Mouse (Mus musculus): Measurements from ENCODE around the gene Ctu1. TPM values are rescaled to one million over a fixed set of nuclear protein-coding genes. Genes with fewer than 3 reads are reported as not detected.
"Not testable (repeated sequence)": the region's sequence is repeated elsewhere in the genome, so short reads cannot be mapped to it uniquely, and the experiment has no call there.

Ctu1 gene
- polyA plus RNA-seq, 1 experiment from 2014 or later, result 16.6 TPM

DNA sequence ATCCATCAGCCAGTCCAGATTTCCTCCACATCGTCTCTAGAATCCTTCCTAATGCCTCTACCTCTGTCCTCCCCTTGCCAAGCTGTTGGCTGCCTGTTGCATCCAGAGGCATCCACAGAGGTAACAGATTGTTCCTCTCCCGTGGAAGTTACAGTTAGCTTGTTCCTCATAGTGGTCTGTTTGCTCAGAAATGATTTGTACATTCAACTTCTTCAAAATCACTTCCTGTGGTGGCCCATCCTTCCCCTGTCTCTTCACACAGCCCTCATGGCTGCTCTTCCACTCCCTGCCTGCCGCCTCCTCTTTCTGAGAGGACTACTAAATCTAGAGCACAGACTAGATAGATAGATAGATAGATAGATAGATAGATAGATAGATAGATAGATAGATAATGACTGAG, 17.3 kb upstream of the Ctu1 start:
- Histone ChIP-seq H3K4me1 (no peaks in the 10 kb centered on the region), H3K9me3 (no peaks in the 10 kb centered on the region; the same call in 1 of the 2 replicates), H3K4me2 (replicated peaks) (no peak overlapping the region), H3K36me3 (no peaks in the 10 kb centered on the region), H3K27me3 (no peaks in the 10 kb centered on the region), H3K27ac (no peak overlapping the region), H3K9ac (no peak overlapping the region), H3K4me3 (no peak overlapping the region)
- ATAC-seq (ENCODE audit: insufficient number of reproducible peaks, insufficient read depth, low FRiP score, low TSS enrichment), result no peak
- WGBS, result 71% methylated on average over 3 of the region's 3 CpGs

DNA sequence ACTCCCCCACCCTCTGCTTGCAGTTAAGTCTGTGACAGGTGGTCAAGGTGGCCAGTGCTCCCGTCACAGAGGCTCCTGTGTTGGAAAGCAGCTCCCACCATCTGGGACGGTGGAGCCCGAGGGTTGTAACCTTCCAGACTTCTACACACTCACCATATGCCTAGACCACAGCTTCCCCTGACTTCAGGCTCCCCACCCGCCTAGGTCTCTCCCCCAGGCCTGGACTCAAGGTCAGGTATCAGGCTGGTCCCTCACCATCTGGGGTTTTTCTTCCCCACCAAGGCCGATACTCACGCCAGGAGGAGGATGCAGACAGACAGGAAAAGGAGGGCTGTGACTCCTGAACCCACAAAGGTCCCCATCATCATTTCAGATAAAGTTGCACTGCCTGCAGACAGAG, 15.6 kb upstream of the Ctu1 start:
- Histone ChIP-seq H3K4me1 (no peaks in the 10 kb centered on the region), H3K4me2 (replicated peaks) (no peak overlapping the region), H3K9ac (no peak overlapping the region), H3K27ac (no peak overlapping the region), H3K36me3 (no peaks in the 10 kb centered on the region), H3K27me3 (no peaks in the 10 kb centered on the region; the same call in 1 of the 2 replicates), H3K4me3 (no peak overlapping the region), H3K9me3 (no peaks in the 10 kb centered on the region)
- ATAC-seq (ENCODE audit: insufficient number of reproducible peaks, insufficient read depth, low FRiP score, low TSS enrichment), result no peak
- WGBS, result 68% methylated on average over 6 of the region's 6 CpGs

DNA sequence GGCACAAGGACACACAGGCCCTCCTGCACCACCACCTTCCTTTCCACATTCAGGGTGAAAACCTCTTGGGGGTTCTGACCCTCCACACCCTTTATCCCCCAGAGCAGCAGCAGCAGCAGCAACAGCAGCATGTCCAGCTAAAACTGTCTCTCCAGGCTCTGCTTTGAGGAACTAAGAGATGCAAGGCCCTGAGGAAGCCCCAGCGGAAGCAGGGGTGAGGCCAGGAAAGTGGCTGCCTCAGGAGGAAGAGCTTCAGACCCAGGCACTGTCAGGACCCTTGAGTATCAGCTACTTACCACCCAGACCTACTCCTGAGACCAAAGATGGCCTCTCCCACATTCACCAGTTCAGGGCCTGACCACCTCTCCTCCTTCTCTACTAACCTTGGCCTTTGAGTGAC, 11.8 kb upstream of the Ctu1 start, which contains the start of gene Siglece:
Gene Siglece (minus strand): TSS at position 160 of the 400 bp plus-strand sequence.
- H3K27me3 ChIP-seq, result no peaks in the 10 kb centered on the region; the same call in 1 of the 2 replicates
- 60% methylated on average over 1 of the region's 1 CpGs for WGBS
- H3K4me2 ChIP-seq (replicated peaks), result no peak within 1 kb of the TSS
- H3K36me3 ChIP-seq, result no peaks in the 10 kb centered on the region
- no peaks in the 10 kb centered on the region for H3K4me1 ChIP-seq
- no peak within 1 kb of the TSS for H3K27ac ChIP-seq
- no peak within 1 kb of the TSS for H3K4me3 ChIP-seq
- H3K9ac ChIP-seq, result no peak within 1 kb of the TSS
- no peak for ATAC-seq (ENCODE audit: insufficient number of reproducible peaks, insufficient read depth, low FRiP score, low TSS enrichment)
- no peaks in the 10 kb centered on the region for H3K9me3 ChIP-seq

DNA sequence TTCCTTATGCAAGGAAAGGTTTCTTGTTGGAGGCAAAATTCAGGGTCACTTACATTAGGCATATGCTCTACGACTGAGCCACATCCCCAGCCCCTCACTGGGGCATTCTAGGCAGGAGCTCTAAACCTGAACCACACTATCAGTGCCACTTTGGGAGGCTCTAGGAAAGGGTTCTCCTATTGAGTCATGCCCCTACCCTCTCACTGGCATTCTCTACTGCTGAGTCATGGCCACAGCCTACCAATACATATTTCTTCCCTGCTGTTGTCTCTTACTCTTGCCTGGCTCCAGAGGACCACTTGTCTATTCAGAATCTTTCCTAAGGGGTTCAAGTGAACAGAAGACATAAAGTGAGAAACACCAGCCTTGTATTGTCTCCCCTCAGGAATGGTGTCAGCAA, 9.0 kb upstream of the Ctu1 start:
- Histone ChIP-seq H3K4me3 (no peak overlapping the region), H3K4me1 (no peaks in the 10 kb centered on the region), H3K27ac (no peak overlapping the region), H3K9ac (no peak overlapping the region), H3K4me2 (replicated peaks) (no peak overlapping the region), H3K9me3 (no peaks in the 10 kb centered on the region), H3K27me3 (no peaks in the 10 kb centered on the region; the same call in 1 of the 2 replicates), H3K36me3 (no peaks in the 10 kb centered on the region)
- ATAC-seq (ENCODE audit: insufficient number of reproducible peaks, insufficient read depth, low FRiP score, low TSS enrichment), result no peak
- whole genome bisulfite sequencing, result 87% methylated on average over 1 of the region's 1 CpGs

DNA sequence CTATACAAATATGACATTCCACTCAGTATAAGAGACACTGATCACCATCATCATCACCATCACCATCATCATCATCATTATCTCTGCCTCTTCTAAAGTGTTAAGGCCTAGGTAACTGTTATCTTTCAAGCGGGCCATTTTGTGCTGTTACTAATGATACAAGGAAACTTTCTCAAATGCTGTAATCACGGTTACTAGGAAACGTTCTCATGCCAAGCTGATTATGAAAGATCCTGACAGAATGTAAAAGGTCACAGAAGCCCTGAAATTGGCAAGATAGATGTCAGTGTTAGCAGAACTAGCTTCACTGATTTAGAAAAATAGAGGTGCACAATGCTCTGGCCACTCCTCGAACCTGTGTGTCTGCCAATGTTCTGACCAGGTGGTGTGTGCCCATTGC, 4.6 kb upstream of the Ctu1 start:
- ATAC-seq (ENCODE audit: insufficient number of reproducible peaks, insufficient read depth, low FRiP score, low TSS enrichment); H3K4me1 ChIP-seq: not testable (repeated sequence)

DNA sequence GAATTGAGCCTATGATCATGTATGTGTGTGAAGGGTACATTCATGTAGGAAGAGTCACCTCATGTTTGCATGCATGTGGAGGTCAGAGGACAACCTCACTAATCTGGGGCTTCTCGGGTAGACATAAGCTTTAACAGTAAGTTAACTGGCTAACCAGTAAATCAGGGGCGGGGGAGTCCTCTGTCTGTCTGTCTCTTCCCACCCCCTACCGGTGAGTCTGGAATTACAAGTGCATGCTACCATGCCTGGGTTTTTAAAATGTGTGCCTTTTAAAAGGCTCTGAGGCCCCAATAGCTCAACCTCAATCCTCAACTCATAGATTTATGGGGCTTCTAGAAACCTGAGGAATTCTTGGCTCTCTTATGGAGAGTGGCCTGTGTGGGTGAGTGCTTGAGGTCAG, 3.2 kb upstream of the Ctu1 start:
- Histone ChIP-seq H3K9ac (no peak overlapping the region), H3K4me2 (replicated peaks) (no peak overlapping the region), H3K36me3 (no peaks in the 10 kb centered on the region), H3K4me1 (peaks cover 6% of the 10 kb centered on the region; the same call in 1 of the 2 replicates), H3K27ac (no peak overlapping the region), H3K9me3 (no peaks in the 10 kb centered on the region), H3K4me3 (no peak overlapping the region), H3K27me3 (no peaks in the 10 kb centered on the region)
- 23% methylated on average over 3 of the region's 3 CpGs for whole genome bisulfite sequencing
- no peak for ATAC-seq (ENCODE audit: insufficient number of reproducible peaks, insufficient read depth, low FRiP score, low TSS enrichment)

More for the DNA sequence above, 4.6 kb upstream of the Ctu1 start:
- H3K4me3 ChIP-seq; H3K9ac ChIP-seq; H3K27ac ChIP-seq; H3K27me3 ChIP-seq; H3K36me3 ChIP-seq; H3K4me2 ChIP-seq (replicated peaks); H3K9me3 ChIP-seq: not testable (repeated sequence)
- 92% methylated on average over 4 of the region's 4 CpGs for WGBS

DNA sequence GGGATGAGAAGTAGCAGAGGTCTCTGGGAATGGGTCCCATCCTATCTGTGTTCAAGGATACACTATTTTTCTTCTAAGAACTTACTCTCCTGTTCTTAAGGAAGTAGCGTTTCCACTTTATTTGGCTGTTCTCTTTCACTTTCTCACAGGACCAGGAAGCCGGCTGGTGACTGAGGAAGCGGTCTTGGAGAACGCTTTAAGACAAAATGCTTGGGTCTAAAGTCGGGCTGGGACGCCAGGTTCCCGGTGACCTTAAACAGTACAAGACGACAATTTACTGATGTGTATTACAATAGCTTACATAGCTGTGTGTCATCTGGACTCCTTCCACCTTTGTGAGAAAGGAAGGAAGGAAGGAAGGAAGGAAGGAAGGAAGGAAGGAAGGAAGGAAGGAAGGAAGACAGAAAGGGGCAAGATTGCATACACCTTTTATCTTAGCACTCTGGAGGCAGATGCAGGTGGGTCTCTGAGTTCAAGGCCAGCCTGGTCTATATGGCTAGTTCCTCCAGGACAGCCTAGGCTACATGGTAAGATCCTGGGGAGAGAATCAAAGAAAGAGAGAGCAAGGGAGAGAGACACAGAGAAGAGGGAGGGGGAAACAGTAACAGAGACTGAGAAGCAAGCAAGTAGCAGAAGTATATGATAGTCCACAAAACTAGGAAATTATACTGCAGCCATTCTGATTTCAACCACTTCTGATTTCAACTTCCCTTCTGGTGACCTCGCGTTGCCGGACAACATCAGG, 580 bp upstream of the Ctu1 start:
- Histone ChIP-seq H3K9me3 (no peaks in the 10 kb centered on the region), H3K4me3 (peak overlapping the region; percentile 60), H3K4me1 (peaks cover 6% of the 10 kb centered on the region; the same call in 1 of the 2 replicates), H3K27ac (no peak overlapping the region), H3K27me3 (no peaks in the 10 kb centered on the region), H3K4me2 (replicated peaks) (peak overlapping the region; percentile 67), H3K9ac (no peak overlapping the region; the same call in 1 of the 2 replicates), H3K36me3 (peaks cover 14% of the 10 kb centered on the region)
- ATAC-seq (ENCODE audit: insufficient number of reproducible peaks, insufficient read depth, low FRiP score, low TSS enrichment), result peak; percentile 12; the same call in 1 of the 2 replicates
- WGBS, result 69% methylated on average over 11 of the region's 11 CpGs

DNA sequence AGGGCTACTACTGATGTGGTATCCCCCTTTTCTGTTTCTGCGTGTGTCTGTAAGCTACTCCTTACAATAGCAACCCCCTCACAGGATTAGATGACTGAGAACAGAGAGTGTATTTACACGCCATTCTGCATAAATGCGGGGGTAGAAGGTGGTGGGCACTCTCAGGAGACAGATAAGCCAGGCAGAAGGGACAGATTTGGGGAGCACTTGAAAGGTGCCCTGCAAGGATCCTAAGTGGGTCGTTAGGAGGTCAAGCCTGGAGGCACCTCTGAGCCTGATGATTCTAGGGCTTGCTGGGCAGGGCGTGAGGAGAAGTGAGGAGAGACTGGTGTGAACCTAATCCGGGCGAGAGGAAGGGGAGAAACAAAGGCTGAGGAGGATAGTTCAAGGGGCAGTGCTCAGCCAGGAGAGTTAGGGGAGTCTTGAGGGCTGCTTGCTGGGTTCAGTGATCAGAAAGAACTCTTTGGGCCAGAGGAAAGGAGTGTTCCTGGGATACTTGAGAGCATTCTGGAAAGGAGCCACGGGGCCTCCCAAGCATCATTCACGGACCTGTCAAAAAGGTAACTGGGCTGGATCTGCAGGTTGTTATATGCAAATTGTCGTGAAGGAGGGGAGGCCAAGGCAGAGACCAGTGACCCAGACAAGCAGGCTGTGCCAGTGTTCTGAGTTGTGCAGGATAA, 905 bp downstream of the Ctu1 start:
- peak overlapping the region; percentile 67 for H3K4me2 ChIP-seq (replicated peaks)
- no peaks in the 10 kb centered on the region; the same call in 1 of the 2 replicates for H3K9me3 ChIP-seq
- H3K36me3 ChIP-seq, result peaks cover 29% of the 10 kb centered on the region
- H3K4me1 ChIP-seq, result peaks cover 6% of the 10 kb centered on the region; the same call in 1 of the 2 replicates
- H3K4me3 ChIP-seq, result peak overlapping the region; percentile 60
- 11% methylated on average over 10 of the region's 10 CpGs for WGBS
- ATAC-seq (ENCODE audit: insufficient number of reproducible peaks, insufficient read depth, low FRiP score, low TSS enrichment), result no peak
- peak overlapping the region; percentile 63 for H3K9ac ChIP-seq
- no peaks in the 10 kb centered on the region for H3K27me3 ChIP-seq
- H3K27ac ChIP-seq, result 0 out of 2 replicates have a peak overlapping the region, but pooled peaks have one; percentile 9

DNA sequence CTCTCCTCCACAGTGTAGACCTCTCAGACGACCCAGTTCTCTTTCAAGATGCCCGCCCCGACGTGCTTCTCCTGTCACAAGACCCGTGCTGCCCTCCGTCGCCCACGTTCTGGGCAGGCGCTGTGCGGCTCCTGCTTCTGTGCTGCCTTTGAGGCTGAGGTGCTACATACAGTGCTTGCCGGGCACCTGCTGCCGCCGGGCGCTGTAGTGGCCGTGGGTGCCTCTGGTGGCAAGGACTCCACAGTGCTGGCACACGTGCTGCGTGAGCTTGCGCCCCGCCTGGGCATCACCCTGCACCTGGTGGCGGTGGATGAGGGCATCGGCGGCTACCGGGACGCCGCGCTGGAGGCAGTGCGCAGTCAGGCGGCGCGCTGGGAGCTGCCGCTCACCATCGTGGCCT, 3.3 kb downstream of the Ctu1 start:
- no peak overlapping the region for H3K27ac ChIP-seq
- ATAC-seq (ENCODE audit: insufficient number of reproducible peaks, insufficient read depth, low FRiP score, low TSS enrichment), result no peak
- H3K9ac ChIP-seq, result no peak overlapping the region
- peaks cover 6% of the 10 kb centered on the region; the same call in 1 of the 2 replicates for H3K4me1 ChIP-seq
- H3K27me3 ChIP-seq, result no peaks in the 10 kb centered on the region
- peaks cover 40% of the 10 kb centered on the region for H3K36me3 ChIP-seq
- H3K9me3 ChIP-seq, result no peaks in the 10 kb centered on the region; the same call in 1 of the 2 replicates
- no peak overlapping the region for H3K4me2 ChIP-seq (replicated peaks)
- H3K4me3 ChIP-seq, result no peak overlapping the region
- 92% methylated on average over 32 of the region's 32 CpGs for WGBS

DNA sequence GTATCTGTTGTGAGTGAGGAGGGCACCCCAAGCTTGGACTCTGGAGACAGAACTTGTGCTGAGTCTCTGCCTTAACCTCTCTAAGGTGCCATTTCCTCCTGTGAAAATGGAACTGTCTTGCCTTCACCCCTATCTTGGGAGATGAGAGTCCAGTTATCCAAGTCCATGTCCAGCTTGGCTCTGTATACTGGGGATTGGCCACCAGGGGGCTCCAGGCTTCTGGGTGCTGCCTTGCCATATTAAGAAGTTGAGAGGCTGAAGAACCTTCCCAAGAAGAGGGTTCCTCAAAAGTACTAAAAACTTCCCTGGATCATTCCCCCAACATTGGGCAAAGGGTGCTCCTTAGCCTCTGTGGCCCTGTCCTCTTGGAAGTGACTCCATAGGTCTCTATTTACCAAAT, 6.7 kb downstream of the Ctu1 start:
- ATAC-seq (ENCODE audit: insufficient number of reproducible peaks, insufficient read depth, low FRiP score, low TSS enrichment), result no peak
- no peak overlapping the region for H3K9ac ChIP-seq
- H3K4me1 ChIP-seq, result no peaks in the 10 kb centered on the region

DNA sequence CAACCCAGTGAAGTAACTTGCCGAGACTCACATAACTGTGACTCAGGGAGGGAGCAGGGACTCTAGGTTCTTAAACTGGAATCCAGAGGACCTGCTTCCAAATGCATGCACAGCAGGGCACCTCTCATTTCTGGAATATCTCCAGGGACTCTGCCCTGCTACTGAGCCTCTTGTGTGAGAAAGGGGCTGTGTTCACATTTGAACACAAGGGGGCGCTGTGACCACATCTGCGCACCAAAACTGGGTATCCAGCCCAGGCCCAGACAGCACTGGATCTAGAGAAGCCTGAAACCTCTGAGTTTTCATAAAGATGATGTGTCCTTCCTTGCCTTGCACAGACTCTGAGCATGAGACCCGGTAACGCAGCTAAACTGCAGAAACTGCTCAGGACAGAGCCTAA, 9.1 kb downstream of the Ctu1 start:
- H3K27me3 ChIP-seq, result peaks cover 3% of the 10 kb centered on the region; the same call in 1 of the 2 replicates
- peaks cover 28% of the 10 kb centered on the region for H3K36me3 ChIP-seq
- no peak overlapping the region for H3K4me3 ChIP-seq
- WGBS, result 17% methylated on average over 5 of the region's 5 CpGs
- ATAC-seq (ENCODE audit: insufficient number of reproducible peaks, insufficient read depth, low FRiP score, low TSS enrichment), result no peak
- no peaks in the 10 kb centered on the region; the same call in 1 of the 2 replicates for H3K9me3 ChIP-seq
- H3K27ac ChIP-seq, result no peak overlapping the region
- H3K9ac ChIP-seq, result no peak overlapping the region
- H3K4me2 ChIP-seq (replicated peaks), result no peak overlapping the region
- H3K4me1 ChIP-seq, result no peaks in the 10 kb centered on the region

More for the DNA sequence above, 6.7 kb downstream of the Ctu1 start:
- Histone ChIP-seq H3K4me2 (replicated peaks) (no peak overlapping the region), H3K36me3 (peaks cover 40% of the 10 kb centered on the region), H3K27ac (no peak overlapping the region), H3K27me3 (peaks cover 3% of the 10 kb centered on the region; the same call in 1 of the 2 replicates), H3K9me3 (no peaks in the 10 kb centered on the region; the same call in 1 of the 2 replicates), H3K4me3 (no peak overlapping the region)

DNA sequence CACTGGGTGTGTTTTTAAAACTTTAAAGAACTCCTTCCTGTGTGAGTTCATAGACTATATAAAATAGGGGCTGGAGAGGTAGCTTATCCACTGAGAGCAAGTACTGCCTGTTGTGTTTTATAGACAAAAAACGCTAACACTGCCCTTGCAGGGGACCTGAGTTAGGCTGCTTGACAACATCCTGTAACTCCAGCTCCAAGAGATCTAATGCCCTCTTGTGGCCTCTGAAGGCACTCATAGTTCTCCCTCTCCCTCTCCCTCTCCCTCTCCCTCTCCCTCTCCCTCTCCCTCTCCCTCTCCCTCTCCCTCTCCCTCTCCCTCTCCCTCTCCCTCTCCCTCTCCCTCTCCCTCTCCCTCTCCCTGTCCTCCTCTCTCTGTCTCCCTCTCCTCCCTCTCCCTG, 10.7 kb downstream of the Ctu1 start:
- peaks cover 13% of the 10 kb centered on the region for H3K36me3 ChIP-seq
- not testable (repeated sequence) for H3K27me3 ChIP-seq
- 11% methylated on average over 1 of the region's 1 CpGs for WGBS

More for the DNA sequence above, 10.7 kb downstream of the Ctu1 start:
- H3K4me3 ChIP-seq; H3K9ac ChIP-seq; H3K4me1 ChIP-seq; ATAC-seq (ENCODE audit: insufficient number of reproducible peaks, insufficient read depth, low FRiP score, low TSS enrichment); H3K27ac ChIP-seq; H3K9me3 ChIP-seq; H3K4me2 ChIP-seq (replicated peaks): not testable (repeated sequence)

All from embryonic facial prominence, embryonic 12.5 days (tissue).